Mouse (Mus musculus): ENCODE data around the gene Ctbp2. TPM values are rescaled to one million over a fixed set of nuclear protein-coding genes. Genes with fewer than 3 reads are reported as not detected.

Ctbp2 gene
- polyA plus RNA-seq, 2 experiments, result 59.2 to 77.7 TPM

DNA sequence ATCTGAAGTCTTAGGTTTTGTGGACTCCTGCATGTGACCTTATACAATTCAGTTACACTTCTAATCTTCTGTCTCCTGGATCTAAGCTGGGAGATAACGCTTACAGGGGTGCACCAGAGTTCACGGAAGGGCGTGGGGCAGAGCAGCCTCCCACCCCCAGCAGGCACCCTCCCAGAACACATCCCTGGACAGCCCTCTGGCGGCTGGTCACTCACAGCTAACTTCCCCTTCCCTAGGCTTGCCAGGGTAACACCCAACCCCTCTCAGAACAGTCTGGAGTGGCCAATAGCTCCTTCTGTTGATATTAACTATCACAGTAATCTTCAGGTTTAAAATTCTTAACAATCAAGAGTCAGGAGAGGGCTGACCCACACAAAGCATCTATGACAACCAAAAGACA, 76.9 kb downstream of the Ctbp2 start:
- Histone ChIP-seq H3K4me1 (ENCODE audit: control insufficient read depth, insufficient read depth, low read length) (no peaks in the 10 kb centered on the region), H3K9ac (ENCODE audit: low read depth, low read length, severe bottlenecking) (no peak overlapping the region), H3K4me3 (replicated peaks; ENCODE audit: low read length) (no peak overlapping the region), H3K36me3 (ENCODE audit: control insufficient read depth, insufficient read depth, low read length) (peaks cover 8% of the 10 kb centered on the region; the same call in 1 of the 2 replicates), H3K4me2 (replicated peaks; ENCODE audit: low read depth, low read length, severe bottlenecking) (no peak overlapping the region), H3K9me3 (ENCODE audit: control insufficient read depth, low read length) (no peaks in the 10 kb centered on the region), H3K27me3 (ENCODE audit: control insufficient read depth, insufficient read depth, low read length) (no peaks in the 10 kb centered on the region), H3K27ac (replicated peaks; ENCODE audit: low read depth, low read length) (no peak overlapping the region)
- DNase-seq (ENCODE audit: low spot score) (no peak), ATAC-seq (ENCODE audit: low FRiP score, low read depth) (no peak)
- TF ChIP-seq POLR2A (IDR thresholded peaks at IDR 0.05; ENCODE audit: borderline replicate concordance, extremely low read depth, insufficient read depth, insufficient read length), result no peak
- WGBS, result 84% methylated on average over 4 of the region's 4 CpGs

DNA sequence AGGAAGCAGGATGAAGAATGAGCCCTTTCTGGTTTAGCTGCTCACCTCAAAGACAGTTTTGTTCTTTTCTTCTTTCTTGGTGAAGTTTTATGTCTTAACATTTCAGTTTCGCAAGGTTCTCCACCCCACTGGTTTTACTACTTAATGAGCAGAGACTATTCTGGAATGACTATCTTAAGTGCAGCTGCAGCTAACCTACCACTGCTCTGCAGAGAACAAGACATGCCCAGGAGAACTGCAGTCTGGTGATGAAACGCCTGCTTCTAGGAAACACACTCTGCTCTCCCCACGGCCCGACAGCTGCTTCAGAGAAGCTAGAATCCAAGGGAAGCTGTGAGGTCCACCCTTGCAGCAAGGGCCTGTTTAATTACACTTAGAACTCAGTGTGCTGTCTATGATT, 79.4 kb downstream of the Ctbp2 start:
- no peak overlapping the region for H3K9ac ChIP-seq (ENCODE audit: low read depth, low read length, severe bottlenecking)

DNA sequence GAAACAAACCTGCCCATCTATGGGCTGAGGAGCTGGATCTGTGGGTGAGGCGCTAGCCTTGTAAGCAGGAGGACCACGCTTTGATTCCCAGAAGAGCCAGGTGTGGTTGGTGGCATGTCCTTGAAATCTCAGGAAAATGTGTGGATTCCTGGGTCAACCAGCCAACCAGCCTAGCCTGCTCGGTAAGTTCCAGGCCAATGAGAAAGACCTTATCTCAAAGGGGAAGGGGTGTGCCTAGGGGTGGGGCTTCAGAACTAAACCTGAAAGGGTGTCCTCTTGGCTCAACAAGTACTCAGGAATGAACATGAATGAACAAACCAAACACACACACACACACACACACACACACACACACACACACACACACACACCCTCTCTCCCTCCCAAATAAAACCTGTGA, 82.4 kb downstream of the Ctbp2 start:
- H3K9ac ChIP-seq (ENCODE audit: low read depth, low read length, severe bottlenecking), result no peak overlapping the region
- H3K27ac ChIP-seq (replicated peaks; ENCODE audit: low read depth, low read length), result no peak overlapping the region
- DNase-seq (ENCODE audit: low spot score), result no peak
- WGBS, result 71% methylated on average over 3 of the region's 3 CpGs
- no peak for TF ChIP-seq POLR2A (IDR thresholded peaks at IDR 0.05; ENCODE audit: borderline replicate concordance, extremely low read depth, insufficient read depth, insufficient read length)
- H3K4me3 ChIP-seq (replicated peaks; ENCODE audit: low read length), result no peak overlapping the region
- H3K9me3 ChIP-seq (ENCODE audit: control insufficient read depth, low read length), result no peaks in the 10 kb centered on the region
- H3K4me1 ChIP-seq (ENCODE audit: control insufficient read depth, insufficient read depth, low read length), result peaks cover 24% of the 10 kb centered on the region
- H3K4me2 ChIP-seq (replicated peaks; ENCODE audit: low read depth, low read length, severe bottlenecking), result no peak overlapping the region
- H3K36me3 ChIP-seq (ENCODE audit: control insufficient read depth, insufficient read depth, low read length), result peaks cover 4% of the 10 kb centered on the region; the same call in 1 of the 2 replicates
- ATAC-seq (ENCODE audit: low FRiP score, low read depth), result no peak
- no peaks in the 10 kb centered on the region for H3K27me3 ChIP-seq (ENCODE audit: control insufficient read depth, insufficient read depth, low read length)

More for the DNA sequence above, 79.4 kb downstream of the Ctbp2 start:
- WGBS, result 20% methylated on average over 4 of the region's 4 CpGs
- H3K4me2 ChIP-seq (replicated peaks; ENCODE audit: low read depth, low read length, severe bottlenecking), result no peak overlapping the region
- H3K4me1 ChIP-seq (ENCODE audit: control insufficient read depth, insufficient read depth, low read length), result peaks cover 10% of the 10 kb centered on the region
- H3K9me3 ChIP-seq (ENCODE audit: control insufficient read depth, low read length), result no peaks in the 10 kb centered on the region
- no peak for TF ChIP-seq POLR2A (IDR thresholded peaks at IDR 0.05; ENCODE audit: borderline replicate concordance, extremely low read depth, insufficient read depth, insufficient read length)
- H3K36me3 ChIP-seq (ENCODE audit: control insufficient read depth, insufficient read depth, low read length), result peaks cover 4% of the 10 kb centered on the region; the same call in 1 of the 2 replicates
- ATAC-seq (ENCODE audit: low FRiP score, low read depth) (no peak), DNase-seq (ENCODE audit: low spot score) (no peak)
- no peak overlapping the region for H3K27ac ChIP-seq (replicated peaks; ENCODE audit: low read depth, low read length)
- H3K27me3 ChIP-seq (ENCODE audit: control insufficient read depth, insufficient read depth, low read length), result no peaks in the 10 kb centered on the region
- H3K4me3 ChIP-seq (replicated peaks; ENCODE audit: low read length), result no peak overlapping the region

DNA sequence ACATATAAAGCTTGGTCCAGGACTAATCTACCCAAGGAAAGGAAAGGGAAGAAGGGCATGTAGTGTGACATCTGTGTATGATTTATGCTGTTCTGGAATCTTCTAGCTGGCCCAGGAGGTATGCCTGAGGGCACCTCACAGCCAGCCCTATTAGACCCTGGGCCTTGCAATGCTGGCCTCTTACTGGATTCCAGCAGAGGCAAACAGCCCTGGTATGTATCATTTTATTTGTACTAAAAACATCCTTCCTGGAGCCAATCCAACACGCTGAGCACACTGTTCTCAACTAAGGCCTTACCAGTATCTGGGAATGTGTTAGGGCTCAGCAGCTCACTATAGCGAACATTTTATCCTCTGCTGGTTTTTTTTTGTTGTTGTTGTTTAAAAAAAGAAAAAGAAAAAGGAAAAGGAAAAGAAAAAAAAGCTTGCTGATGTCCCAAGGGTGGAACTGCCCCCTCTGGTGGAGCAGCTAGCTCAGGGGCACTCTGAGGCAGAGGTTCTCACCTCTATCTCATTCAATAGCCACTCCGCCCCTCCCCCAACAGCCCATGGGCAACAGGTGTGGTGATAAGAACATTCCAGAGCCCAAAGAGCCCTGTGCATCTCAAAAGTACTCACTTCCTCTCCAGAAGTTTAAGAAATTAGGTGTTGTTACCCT, 83.3 kb downstream of the Ctbp2 start:
- Histone ChIP-seq H3K9ac (ENCODE audit: low read depth, low read length, severe bottlenecking) (no peak overlapping the region), H3K9me3 (ENCODE audit: control insufficient read depth, low read length) (no peaks in the 10 kb centered on the region), H3K4me2 (replicated peaks; ENCODE audit: low read depth, low read length, severe bottlenecking) (no peak overlapping the region), H3K27me3 (ENCODE audit: control insufficient read depth, insufficient read depth, low read length) (no peaks in the 10 kb centered on the region), H3K27ac (replicated peaks; ENCODE audit: low read depth, low read length) (no peak overlapping the region), H3K4me3 (replicated peaks; ENCODE audit: low read length) (no peak overlapping the region), H3K4me1 (ENCODE audit: control insufficient read depth, insufficient read depth, low read length) (peaks cover 33% of the 10 kb centered on the region), H3K36me3 (ENCODE audit: control insufficient read depth, insufficient read depth, low read length) (peaks cover 4% of the 10 kb centered on the region; the same call in 1 of the 2 replicates)
- peak; percentile 25 for DNase-seq (ENCODE audit: low spot score)
- no peak for ATAC-seq (ENCODE audit: low FRiP score, low read depth)
- 68% methylated on average over 3 of the region's 3 CpGs for WGBS
- TF ChIP-seq POLR2A (IDR thresholded peaks at IDR 0.05; ENCODE audit: borderline replicate concordance, extremely low read depth, insufficient read depth, insufficient read length), result no peak

DNA sequence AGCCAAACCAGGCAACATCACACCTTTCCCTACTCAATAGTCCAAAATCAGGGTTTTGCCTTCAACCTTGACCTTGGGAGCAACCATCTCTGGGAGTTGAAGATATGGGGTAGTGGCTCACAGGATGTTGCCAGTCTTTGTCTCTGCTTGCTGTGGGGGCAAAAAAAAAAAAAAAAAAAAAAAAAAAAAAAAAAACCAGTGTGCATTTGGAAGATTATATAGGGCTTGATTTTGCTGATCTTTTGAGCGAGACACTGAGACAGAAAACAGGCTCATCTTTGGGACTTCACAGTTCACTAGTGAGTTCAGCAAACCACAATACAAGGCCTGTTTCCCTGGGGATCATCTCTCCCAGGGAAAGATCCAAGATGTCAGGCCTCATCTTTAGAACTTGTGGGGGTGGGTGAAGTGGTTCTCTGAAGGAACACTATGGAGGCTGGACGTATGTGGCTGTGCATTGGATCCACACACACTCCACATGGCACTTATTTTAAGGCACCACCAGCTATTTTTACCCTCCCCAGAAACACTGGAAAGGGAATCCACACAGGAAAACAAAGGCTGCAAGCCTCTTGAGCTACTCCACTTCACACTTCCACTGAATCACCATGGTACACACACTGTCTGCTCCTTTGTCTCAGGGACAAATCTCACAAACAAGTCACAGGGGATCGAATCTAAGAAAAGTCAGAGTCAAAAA, 84.4 kb downstream of the Ctbp2 start:
- peaks cover 4% of the 10 kb centered on the region; the same call in 1 of the 2 replicates for H3K36me3 ChIP-seq (ENCODE audit: control insufficient read depth, insufficient read depth, low read length)
- WGBS, result 83% methylated on average over 3 of the region's 3 CpGs
- no peak overlapping the region for H3K9ac ChIP-seq (ENCODE audit: low read depth, low read length, severe bottlenecking)
- H3K27me3 ChIP-seq (ENCODE audit: control insufficient read depth, insufficient read depth, low read length), result no peaks in the 10 kb centered on the region
- no peaks in the 10 kb centered on the region for H3K9me3 ChIP-seq (ENCODE audit: control insufficient read depth, low read length)
- H3K4me3 ChIP-seq (replicated peaks; ENCODE audit: low read length), result no peak overlapping the region
- no peak for TF ChIP-seq POLR2A (IDR thresholded peaks at IDR 0.05; ENCODE audit: borderline replicate concordance, extremely low read depth, insufficient read depth, insufficient read length)
- H3K4me2 ChIP-seq (replicated peaks; ENCODE audit: low read depth, low read length, severe bottlenecking), result no peak overlapping the region
- DNase-seq (ENCODE audit: low spot score) (no peak), ATAC-seq (ENCODE audit: low FRiP score, low read depth) (no peak)
- H3K4me1 ChIP-seq (ENCODE audit: control insufficient read depth, insufficient read depth, low read length), result peaks cover 34% of the 10 kb centered on the region
- H3K27ac ChIP-seq (replicated peaks; ENCODE audit: low read depth, low read length), result no peak overlapping the region

All from limb, embryonic 14.5 days (tissue).